Mouse (Mus musculus): ENCODE measurements around the gene Scin. TPM values are rescaled to one million over a fixed set of nuclear protein-coding genes. Genes with fewer than 3 reads are reported as not detected.
"Not testable (repeated sequence)": the region's sequence is repeated elsewhere in the genome, so short reads cannot be mapped to it uniquely, and the experiment has no call there.

Scin gene
- under 1 TPM; 0.25 to 0.39 TPM for total RNA-seq (2021)
- long read RNA-seq: 0 reads

DNA sequence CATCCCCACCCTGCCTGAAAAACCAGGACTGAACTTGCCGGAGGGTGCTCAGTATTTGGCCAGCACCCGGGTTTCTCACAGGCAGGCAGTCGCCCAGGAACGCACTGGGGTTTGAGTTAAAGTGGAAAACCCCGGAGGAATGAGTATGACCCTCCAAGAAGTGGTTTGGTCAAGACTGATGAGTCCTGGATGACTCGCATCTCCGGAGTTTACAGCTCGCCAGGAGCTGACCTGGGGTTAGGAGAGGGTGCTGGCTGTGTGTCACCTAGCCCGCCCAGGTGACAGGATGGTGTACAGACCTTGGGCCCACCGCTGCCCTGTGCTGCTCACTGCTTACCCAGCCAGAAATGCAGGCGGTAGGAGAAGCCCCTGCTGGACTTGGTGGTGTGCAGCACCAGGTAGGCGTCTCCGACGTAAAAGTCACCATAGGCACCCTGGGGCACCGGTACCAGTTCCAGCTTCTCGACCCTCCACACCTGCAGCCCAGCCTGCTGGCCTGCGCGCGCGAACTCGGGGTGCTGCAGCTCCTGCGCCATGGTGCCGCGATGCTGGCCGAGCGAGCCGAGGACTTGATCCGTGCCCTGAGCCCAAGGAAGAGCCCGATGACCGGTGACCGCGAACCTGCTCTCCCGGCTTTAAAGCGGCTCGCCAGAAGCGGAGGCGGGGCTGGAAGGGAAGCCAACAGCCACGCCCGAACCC is at the start of gene Scin:
Gene Scin, minus strand, starts transcription at position 656 of the 699 bp plus-strand sequence.
- DNase-seq (ENCODE audit: low spot score in 2 of 2): no peak

DNA sequence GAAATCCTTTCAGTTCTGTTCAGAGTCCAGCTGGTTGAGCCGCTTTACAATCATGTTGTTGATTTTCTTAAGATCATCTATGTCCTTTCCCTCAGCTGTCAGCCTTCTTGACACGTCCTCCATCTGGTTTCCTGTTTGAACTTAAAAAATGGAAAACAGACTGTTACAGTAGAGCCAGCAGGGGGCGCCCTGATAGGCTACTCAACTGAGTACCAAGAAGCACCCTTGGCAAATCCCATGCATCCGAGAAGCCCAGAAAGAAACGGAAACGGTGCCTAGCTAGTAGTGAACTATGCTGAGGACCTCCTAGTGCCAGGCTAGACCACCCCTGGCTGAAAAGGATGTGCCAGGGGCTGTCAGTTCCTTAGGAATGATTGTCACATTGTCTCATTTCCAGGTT is 43.1 kb upstream of the Scin start:
- peak in 1 of 2 experiments; percentile 38 for DNase-seq (ENCODE audit: low spot score in 2 of 2)

DNA sequence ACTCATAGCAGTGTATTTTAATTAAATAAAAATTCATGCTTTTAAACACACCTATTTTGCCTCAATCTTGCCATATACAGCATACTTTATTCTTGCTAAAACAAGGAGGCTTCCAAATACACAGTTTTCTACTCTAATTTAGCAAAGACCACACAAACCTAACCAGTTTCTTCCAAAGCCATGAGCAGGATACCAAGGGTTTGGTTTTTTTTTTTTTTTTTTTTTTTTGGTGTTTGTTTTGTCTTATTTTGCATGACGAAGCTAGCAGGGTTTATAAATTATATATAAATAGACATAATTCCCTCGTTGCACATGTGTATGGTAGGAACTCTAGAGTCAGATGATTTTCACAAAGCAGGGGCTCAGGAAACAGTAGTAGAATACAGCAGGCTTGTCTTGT is 42.1 kb upstream of the Scin start:
- no peak for DNase-seq (ENCODE audit: low spot score in 2 of 2)

DNA sequence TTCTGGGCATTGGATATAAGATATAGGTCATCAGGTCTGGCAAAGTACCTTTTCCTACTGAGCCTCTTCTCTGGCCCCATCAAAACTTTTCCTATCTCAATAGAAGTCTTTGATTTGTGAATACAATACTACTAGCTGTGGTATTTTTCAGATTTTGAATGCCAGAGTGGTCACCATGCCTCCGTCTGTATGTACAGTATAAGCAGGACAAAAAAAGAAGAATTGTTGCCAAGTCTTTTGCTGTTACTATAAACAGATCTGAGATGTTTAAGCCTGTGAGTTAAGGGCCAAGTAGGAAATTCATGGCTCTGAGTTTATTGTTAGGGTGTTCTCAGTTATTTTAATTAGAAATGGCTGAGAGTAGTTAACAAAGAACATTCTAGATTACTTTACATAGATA is 41.1 kb upstream of the Scin start:
- DNase-seq (ENCODE audit: low spot score in 2 of 2): not testable (repeated sequence)

DNA sequence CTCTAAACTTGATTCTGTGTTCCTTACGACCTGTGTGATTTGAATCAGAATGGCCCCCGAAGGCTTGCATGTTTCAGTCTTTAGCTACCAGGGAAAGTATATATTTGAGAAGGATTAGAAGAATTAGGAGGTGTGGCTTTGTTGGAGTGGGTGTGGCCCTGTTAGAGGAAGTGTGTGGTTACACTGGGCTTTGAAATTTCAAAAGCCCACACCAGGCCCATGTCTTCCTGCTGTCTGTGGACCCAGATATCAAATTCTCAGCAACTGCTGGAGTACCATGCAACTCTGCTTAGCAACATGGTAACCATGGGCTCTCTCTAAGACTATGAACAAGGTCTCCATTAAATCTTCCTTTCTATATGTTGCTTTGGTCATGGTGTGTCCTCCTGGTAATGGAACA is 37.6 kb upstream of the Scin start:
- no peak for DNase-seq (ENCODE audit: low spot score in 2 of 2)

DNA sequence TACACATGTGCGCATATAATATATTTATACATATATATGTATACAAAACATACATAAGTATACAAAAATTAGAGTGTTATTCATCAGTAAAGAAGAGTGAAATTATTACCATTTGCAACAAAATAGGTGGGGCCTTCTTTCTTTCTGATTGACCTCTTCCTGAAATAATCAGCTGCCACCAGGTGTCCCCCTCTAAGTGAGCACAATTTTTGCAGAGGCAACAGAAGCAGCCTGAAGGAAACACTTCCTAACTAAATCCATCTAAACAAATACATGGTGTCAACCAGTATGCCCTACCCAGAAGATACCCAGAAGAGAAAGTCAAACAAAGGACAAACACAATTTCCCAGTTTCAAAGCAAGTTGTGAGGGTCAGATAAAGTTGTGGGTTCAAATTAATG is 35.6 kb upstream of the Scin start:
- DNase-seq (ENCODE audit: low spot score in 2 of 2): no peak

DNA sequence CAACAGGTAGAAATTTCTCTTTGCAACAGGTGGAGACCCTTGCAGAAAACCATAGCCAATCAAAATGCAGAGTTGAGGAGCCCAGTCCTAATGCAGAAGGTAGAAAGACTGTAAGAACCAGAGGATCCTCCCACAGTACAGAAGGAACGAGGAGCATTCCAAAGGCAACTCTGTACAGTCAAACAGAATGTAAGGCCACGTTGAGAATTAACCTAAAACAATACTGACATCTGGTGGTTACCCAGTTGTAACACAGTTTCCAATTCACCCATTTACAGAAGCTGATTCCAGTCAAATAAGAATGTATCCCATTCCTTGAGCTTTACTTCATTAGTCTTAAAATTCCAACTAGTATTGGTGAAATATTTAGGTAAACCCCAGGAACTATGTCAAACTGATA is 30.6 kb upstream of the Scin start:
- peak in 1 of 2 experiments; percentile 13 for DNase-seq (ENCODE audit: low spot score in 2 of 2)

DNA sequence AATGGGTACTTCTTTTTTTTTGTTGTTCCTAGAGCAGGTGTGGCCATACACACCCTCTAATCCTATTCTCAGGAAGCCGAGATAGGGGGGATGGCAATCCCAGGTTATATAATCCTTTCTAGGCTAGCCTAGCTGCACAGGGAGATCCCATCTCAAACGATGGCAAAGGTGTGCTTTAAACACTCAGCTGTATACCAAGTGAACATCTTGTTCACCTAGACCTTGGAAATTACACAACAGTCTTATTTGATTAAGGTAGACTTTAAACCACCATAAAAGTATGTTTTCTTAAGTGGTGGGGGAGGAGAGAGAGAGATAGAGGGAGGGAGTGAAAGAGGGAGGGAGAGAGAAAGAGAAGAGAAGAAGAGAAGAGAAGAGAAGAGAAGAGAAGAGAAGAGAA is 26.7 kb upstream of the Scin start:
- no peak for DNase-seq (ENCODE audit: low spot score in 2 of 2)

DNA sequence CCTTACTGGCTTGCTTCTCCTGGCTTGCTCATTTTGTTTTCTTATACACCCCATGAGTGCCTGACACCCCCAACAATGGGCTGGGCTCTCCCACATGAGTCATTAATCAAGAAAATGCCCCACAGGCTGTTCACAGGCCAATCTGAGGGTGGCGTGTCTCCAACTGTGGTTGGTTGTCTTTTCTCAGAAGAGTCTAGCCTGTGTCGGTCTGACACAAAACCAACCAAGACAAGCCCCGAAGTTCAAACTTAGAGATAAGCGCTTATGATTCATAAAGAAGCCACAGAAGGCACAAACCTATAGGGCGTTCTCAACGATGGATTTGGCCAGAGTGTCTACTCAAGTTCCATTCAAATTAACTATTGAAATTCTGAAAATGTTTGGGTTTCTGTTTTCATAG is 20.2 kb upstream of the Scin start:
- no peak for DNase-seq (ENCODE audit: low spot score in 2 of 2)

DNA sequence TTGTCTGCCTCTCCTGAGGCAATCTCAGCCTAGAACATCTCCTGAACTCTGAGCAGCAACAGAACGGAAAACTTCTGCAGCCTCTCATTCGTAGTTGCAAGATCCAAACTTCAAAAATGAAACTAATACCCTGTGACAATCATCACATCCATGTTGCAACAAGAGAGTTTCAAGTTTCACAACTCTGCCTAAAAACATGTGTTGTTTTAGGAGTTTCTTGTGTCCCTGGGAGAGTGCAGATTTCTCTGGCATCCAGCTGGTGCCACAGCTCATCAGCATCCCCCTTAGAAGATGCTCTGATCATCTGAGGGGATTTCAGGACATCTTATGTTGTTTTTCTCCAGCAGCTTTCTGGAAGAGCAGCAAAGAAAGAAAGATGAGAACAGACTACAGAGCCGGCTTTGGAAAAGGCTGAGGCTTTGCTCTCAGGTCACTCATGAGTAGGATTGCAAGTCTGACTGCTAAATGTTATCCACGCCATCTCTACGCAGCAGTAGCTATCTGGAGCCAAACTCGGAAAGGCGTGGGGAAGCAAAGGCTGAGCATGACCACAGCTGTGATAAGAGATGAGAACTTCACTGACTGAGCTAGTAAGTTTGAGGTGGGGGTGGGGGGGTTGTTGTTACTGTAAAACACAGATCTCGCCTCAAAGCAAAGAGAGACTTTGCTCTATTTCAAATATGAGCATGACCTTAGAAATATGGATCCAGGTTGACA is 18.5 kb upstream of the Scin start:
- no peak for DNase-seq (ENCODE audit: low spot score in 2 of 2)

DNA sequence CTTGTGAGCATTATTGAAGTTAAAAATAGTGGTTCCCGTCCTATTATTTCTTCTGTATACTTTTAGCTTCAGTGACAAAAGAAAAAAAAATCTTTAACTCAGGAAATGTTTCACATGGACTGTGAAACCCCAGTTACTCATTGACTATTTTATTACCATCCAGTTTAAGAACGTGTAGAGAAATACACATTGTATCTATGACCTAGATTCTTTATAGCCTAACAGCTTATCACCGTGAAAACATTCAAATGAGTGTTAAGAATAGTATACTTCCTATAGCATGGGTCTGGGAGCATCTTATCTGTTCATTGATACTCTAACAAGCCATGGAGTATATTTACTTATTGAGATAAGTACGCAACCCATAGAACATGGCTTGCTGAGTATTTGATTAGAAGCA is 13.3 kb upstream of the Scin start:
- DNase-seq (ENCODE audit: low spot score in 2 of 2): no peak

DNA sequence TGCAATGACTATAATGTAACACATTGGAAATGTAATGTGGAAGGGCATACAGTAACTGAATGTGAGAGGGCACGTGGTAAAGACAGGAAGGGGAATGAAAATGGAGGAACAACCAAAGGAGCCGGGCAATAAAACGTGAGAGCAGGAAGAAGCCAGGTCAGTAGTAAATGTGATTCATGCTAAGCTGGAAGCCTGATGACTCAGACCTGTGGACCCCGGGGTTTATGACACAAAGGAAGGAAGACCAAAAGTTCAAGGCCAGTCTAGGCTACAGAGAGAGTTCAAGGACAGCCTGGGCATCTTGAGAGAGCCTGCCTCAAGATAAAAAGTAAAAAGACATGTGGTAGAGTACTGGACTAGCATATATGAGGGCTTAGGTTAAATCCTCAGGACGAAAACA is 12.5 kb upstream of the Scin start:
- DNase-seq (ENCODE audit: low spot score in 2 of 2): no peak

DNA sequence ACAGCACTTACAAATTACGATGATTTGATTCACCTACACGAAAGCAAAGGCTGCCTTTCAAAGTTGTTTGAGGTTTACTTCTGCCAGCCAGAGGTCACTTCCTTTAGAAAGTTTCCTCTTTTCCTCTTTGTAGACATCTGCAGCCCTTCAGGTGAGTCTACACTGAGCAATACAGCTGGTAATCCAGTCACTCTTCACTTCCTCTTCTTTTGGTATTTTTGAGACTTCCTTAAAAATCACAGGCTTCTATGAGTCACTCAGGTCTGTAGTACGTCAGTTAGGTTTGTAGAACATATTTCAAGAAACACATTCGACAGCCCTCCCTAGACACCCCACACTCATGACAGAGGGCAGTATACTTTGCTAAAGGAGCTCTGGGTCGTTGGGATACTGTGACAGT is 6.7 kb upstream of the Scin start:
- no peak for DNase-seq (ENCODE audit: low spot score in 2 of 2)

DNA sequence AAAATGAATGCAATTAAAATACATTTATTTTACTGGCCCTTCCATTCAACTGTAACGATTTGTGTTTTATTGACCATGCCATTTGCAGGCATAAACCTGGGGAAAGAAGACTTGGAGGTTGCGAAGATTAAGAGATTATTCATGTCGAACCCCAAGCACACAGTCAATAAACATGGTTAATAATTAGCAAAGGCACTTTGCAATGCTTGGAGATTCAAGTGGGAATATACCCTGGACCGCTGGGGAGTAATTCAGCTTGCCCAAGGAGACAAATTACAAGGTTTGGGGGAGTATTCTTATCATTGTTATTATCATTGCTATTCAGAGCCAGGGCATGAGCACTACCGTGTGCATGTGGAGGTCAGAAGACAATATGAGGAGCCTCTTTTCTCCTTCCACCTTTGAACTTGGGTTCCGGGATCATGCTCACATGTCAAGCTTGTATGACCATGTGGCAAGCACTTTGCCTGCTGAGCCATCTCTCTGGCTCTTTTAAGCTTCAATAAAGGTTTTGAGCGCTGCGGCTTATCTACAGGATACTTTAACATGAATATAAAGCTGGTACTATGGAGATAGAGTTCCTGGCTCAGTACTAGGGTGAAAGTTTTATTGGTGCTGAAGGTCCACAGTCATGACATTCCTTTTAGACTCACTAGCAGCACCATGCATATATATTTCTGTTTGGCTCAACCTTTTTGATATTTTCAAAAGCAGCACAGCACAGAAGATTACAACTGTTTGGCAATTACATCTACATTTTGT is 5.6 kb upstream of the Scin start:
- DNase-seq (ENCODE audit: low spot score in 2 of 2): no peak

DNA sequence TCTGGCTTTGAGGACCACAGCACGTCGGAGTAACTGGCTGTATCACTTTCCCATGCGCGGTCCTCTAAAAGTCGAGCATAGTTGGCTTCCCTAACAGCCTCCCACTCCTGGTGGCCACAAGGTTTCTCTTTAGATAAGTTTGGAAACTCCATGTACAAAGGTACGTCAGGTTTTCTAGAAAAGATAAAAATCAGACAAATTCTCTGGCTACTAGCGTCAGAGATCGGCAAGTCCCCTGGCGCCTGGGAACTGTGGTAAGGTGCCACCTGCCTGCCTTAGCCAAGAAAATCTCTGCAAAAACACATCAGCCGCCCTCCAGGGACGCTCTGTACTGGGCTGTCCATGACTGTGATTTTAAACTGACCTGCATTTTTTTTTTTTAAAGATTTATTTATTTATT is 501 bp upstream of the Scin start:
- DNase-seq (ENCODE audit: low spot score in 2 of 2): no peak

DNA sequence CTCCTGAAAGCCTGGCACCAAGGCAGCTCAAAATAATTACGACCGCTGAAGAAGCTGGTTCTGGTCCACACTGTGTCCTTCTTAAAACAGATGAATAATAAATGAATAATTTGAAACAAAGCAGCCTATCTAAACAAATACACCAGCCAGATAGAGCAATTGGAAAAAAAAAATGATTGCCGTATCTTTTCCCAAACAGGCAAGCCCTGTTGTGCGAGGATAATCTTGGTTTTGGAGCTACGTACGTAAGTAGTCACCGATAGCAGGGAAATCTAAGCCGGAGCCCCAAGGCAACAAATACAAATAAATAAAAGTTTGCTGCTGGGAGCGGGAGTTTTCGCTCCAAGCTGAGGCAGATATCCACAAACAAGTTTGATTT is 845 bp downstream of the Scin start:
- DNase-seq (ENCODE audit: low spot score in 2 of 2): no peak

DNA sequence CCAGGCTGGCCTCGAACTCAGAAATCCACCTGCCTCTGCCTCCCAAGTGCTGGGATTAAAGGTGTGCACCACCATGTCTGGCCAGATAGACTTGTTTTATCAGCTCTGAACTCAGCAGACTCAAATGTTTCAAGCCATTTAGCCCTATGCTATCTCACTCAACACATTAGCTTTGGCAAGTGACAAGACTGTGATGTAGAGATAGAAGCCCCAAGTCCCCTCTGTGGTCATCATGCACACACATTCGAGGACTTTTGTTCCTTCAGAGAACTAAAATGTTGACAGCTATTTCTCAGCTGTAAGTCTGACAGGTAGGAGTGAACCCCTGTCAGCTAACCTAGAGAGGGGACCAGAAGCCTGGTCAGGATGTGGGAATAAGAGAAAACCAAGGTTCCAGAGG is 15.2 kb downstream of the Scin start:
- DNase-seq (ENCODE audit: low spot score in 2 of 2): no peak

DNA sequence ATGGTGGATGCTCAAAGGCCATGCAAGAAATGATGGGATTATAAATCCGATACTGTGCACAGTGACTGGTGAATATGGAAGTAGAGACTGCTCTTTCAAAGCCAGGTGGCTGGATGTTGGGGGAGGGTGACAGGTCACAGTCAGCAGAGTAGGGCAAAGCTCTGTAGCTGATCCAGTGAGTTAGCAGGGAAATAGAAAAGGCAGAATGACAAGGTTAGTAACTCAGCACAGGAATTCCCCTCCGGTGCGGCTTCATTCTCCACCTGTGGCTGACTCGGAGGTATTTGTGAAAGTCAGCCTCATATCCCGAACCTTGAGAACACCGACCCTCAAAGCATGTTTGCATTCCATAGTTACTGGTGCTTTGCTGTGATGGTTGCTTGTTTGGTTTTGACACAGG is 17.0 kb downstream of the Scin start:
- no peak for DNase-seq (ENCODE audit: low spot score in 2 of 2)

DNA sequence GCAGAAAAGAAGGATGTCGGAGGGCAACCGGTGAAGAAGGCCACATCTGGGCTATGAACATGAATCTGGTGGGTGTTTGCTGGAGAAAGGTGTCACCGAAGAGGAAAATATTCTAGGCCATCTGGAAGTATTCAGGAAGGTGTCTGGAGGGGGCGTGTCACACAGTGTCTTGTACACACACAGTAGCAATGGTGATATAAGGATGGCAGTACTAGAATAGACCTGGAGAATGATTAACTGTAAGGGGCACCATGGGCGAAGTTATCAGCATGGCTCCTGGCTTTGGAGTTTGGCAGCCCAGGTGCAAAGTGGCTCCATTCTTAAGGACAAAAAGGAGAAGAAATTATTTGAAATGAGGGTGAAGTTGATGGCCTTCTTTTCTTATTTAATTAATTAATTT is 17.8 kb downstream of the Scin start:
- no peak for DNase-seq (ENCODE audit: low spot score in 2 of 2)

DNA sequence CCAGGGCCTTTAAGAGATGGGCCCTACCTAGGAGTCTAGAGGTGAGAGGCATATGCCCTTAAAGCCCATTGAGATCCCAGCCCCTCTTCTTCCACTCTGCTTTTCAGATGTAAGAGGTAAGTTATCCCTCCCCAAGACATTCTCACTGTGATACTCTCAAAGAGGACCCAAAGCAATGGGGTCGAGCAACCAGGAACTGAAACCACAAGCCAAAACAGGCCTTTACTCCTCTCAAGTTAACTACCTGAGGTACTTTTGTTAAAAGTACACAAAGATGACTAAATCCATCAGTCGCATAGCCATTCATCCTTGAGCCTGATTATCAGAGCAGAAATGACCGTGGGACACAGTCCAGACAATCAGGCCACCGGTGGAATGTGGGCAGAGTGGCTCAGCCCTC is 19.1 kb downstream of the Scin start:
- no peak for DNase-seq (ENCODE audit: low spot score in 2 of 2)

DNA sequence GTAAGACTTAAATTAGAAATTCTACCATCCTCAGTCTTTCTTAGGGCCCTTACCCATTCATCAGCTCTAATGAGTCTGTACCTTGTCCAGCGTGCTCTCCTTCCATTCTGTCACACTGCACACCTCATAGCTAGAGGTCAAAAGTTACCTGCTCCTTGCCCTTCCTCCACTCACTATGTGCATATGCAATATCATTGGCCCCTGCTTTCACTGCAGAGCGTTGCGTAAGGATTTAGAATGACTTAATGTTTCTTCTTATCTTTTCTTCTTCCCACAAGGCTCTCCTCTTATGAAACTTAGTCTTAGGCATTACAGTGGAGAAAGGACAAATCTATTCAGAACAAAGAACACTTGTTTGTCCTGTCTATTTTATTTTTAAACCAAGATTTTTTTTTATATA is 20.0 kb downstream of the Scin start:
- no peak for DNase-seq (ENCODE audit: low spot score in 2 of 2)

DNA sequence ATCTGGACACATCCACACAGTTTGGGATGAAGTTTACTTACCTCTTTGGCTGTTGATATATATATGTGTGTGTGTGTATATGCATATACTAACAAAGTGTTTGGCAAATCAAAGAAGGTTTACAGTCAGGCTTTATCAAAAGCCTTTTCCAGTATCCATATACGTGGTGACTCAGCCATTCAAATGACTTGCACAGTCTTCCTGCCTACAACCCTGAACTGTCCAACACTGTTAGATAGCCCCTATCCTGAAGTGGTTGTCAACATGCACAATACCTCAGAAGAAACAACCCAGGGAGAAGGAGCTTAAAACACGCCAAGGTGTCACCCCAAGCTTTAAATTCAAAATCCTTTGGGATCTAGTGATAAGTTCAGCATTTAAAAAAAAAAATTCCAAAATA is 20.4 kb downstream of the Scin start:
- DNase-seq (ENCODE audit: low spot score in 2 of 2): no peak

Data from layer of hippocampus, postnatal 10 days (tissue).